Mouse (Mus musculus) C2C12 (cell line): ENCODE results near the gene Tcf3. TPM values are rescaled to one million over a fixed set of nuclear protein-coding genes. Genes with fewer than 3 reads are reported as not detected.

Experiments
- H3K27me3 ChIP-seq: one replicate; pipeline ENCODE4 v1.6.1; 2011; ENCODE audit not compliant: control insufficient read depth, insufficient read depth, insufficient read length
- H3K36me3 ChIP-seq: one replicate; pipeline ENCODE4 v1.6.1; 2011; ENCODE audit not compliant: control insufficient read depth, insufficient read depth
- H3K4me3 ChIP-seq: one replicate; pipeline ENCODE4 v1.5.1; 2011; ENCODE audit warnings: mild to moderate bottlenecking, control low read depth; ENCODE audit not compliant: poor library complexity, insufficient read depth, severe bottlenecking
- H3K79me2 ChIP-seq: one replicate; pipeline ENCODE4 v1.6.1; 2011; ENCODE audit not compliant: control insufficient read depth, insufficient read depth
- H3K79me3 ChIP-seq: one replicate; pipeline ENCODE4 v1.6.1; 2011; ENCODE audit warnings: low read depth, control low read depth
- H3ac ChIP-seq: one replicate; pipeline ENCODE3; 2011; ENCODE audit warnings: low read depth; ENCODE audit not compliant: control insufficient read depth, insufficient read length
- CEBPB ChIP-seq: IDR thresholded peaks from one replicate; pipeline ENCODE4 v1.6.1; 2011; ENCODE audit warnings: low read depth, mild to moderate bottlenecking, control low read depth, moderate library complexity
- CTCF ChIP-seq: IDR thresholded peaks from one replicate; pipeline ENCODE4 v1.5.1; 2011; ENCODE audit not compliant: control insufficient read depth, insufficient read depth, insufficient read length
- FOSL1 ChIP-seq: IDR thresholded peaks from one replicate; pipeline ENCODE4 v1.8.0; 2011; ENCODE audit warnings: mild to moderate bottlenecking, low read length; ENCODE audit not compliant: poor library complexity, insufficient read depth, severe bottlenecking
- MAX ChIP-seq: IDR thresholded peaks from one replicate; pipeline ENCODE4 v1.6.1; 2011; ENCODE audit warnings: mild to moderate bottlenecking, control low read depth
- MYOD1 ChIP-seq: IDR thresholded peaks from one replicate; pipeline ENCODE4 v1.6.1; 2011; ENCODE audit warnings: low read depth; ENCODE audit not compliant: control insufficient read depth, insufficient read length
- MYOG ChIP-seq: IDR thresholded peaks from one replicate; pipeline ENCODE4 v1.6.1; 2011; ENCODE audit not compliant: control insufficient read depth, insufficient read length; ENCODE audit errors: extremely low read depth
- USF1 ChIP-seq: IDR thresholded peaks from one replicate; pipeline ENCODE4 v1.6.1; 2011; ENCODE audit warnings: low read depth, mild to moderate bottlenecking, control low read depth, moderate library complexity
- polyA plus RNA-seq: library from polyadenylated mRNA; unstranded; fragments of >200 nt; fragmentation: generic; extraction: Trizol; gene quantifications from one replicate; pipeline ENCODE4 v1.2.1, GENCODE M21; 2012; ENCODE audit warnings: missing spikeins

Tcf3 gene
- polyA plus RNA-seq, 1 experiment, result 111 TPM

- Histone ChIP-seq H3K27me3 (peaks cover 17% of the 10 kb centered on the region), H3K79me3 (no peaks in the 10 kb centered on the region), H3K36me3 (no peaks in the 10 kb centered on the region), H3K4me3 (no peak overlapping the region), H3K79me2 (no peaks in the 10 kb centered on the region), H3ac (no peak overlapping the region)
- TF ChIP-seq MYOD1, result no peak
- TF ChIP-seq MYOG, result no peak
Observed at GRCm38 (mm10) chr10:80443575-80444278, 10.3 kb upstream of the Tcf3 start.

- Histone ChIP-seq H3K27me3 (peaks cover 13% of the 10 kb centered on the region), H3K36me3 (no peaks in the 10 kb centered on the region), H3K4me3 (no peak overlapping the region), H3K79me3 (no peaks in the 10 kb centered on the region), H3ac (no peak overlapping the region), H3K79me2 (no peaks in the 10 kb centered on the region)
- TF ChIP-seq CEBPB (no peak), MYOD1 (no peak), MYOG (no peak), CTCF (no peak), USF1 (no peak), MAX (no peak), FOSL1 (no peak)
Observed at GRCm38 (mm10) chr10:80442989-80443388, 9.5 kb upstream of the Tcf3 start.

- no peaks in the 10 kb centered on the region for H3K36me3 ChIP-seq
- no peak overlapping the region for H3K4me3 ChIP-seq
- H3K79me3 ChIP-seq, result no peaks in the 10 kb centered on the region
- peaks cover 4% of the 10 kb centered on the region for H3K27me3 ChIP-seq
- no peak for TF ChIP-seq FOSL1
- TF ChIP-seq MYOD1, result no peak
- no peak for TF ChIP-seq USF1
- TF ChIP-seq MYOG, result no peak
- TF ChIP-seq CTCF, result no peak
- TF ChIP-seq MAX, result no peak
- no peak for TF ChIP-seq CEBPB
- H3ac ChIP-seq, result no peak overlapping the region
- H3K79me2 ChIP-seq, result no peaks in the 10 kb centered on the region
Observed at GRCm38 (mm10) chr10:80441598-80441997, 8.2 kb upstream of the Tcf3 start.

GRCm38 (mm10) chr10:80440031-80440430 lies 6.6 kb upstream of the Tcf3 start:
- H3K79me3 ChIP-seq, result no peaks in the 10 kb centered on the region
- H3ac ChIP-seq, result no peak overlapping the region
- no peak overlapping the region for H3K4me3 ChIP-seq
- H3K79me2 ChIP-seq, result no peaks in the 10 kb centered on the region
- H3K36me3 ChIP-seq, result no peaks in the 10 kb centered on the region
- peaks cover 4% of the 10 kb centered on the region for H3K27me3 ChIP-seq
- TF ChIP-seq MAX (no peak), USF1 (no peak), MYOD1 (no peak), FOSL1 (no peak), MYOG (no peak), CEBPB (no peak), CTCF (no peak)

GRCm38 (mm10) chr10:80437973-80438372 lies 4.5 kb upstream of the Tcf3 start:
- Histone ChIP-seq H3K79me2 (peaks cover 4% of the 10 kb centered on the region), H3K4me3 (no peak overlapping the region), H3K79me3 (peaks cover 4% of the 10 kb centered on the region), H3K36me3 (no peaks in the 10 kb centered on the region), H3K27me3 (no peaks in the 10 kb centered on the region), H3ac (no peak overlapping the region)
- TF ChIP-seq FOSL1, result no peak
- TF ChIP-seq USF1, result no peak
- TF ChIP-seq MAX, result no peak
- no peak for TF ChIP-seq MYOD1
- no peak for TF ChIP-seq CEBPB
- TF ChIP-seq CTCF, result no peak
- TF ChIP-seq MYOG, result no peak

- Histone ChIP-seq H3ac (no peak overlapping the region), H3K4me3 (no peak overlapping the region), H3K79me3 (peaks cover 21% of the 10 kb centered on the region), H3K27me3 (no peaks in the 10 kb centered on the region), H3K36me3 (no peaks in the 10 kb centered on the region), H3K79me2 (peaks cover 21% of the 10 kb centered on the region)
- TF ChIP-seq CTCF, result no peak
- no peak for TF ChIP-seq FOSL1
- peak; percentile 53 for TF ChIP-seq CEBPB
Observed at GRCm38 (mm10) chr10:80436276-80436675, 2.8 kb upstream of the Tcf3 start.
